Mouse (Mus musculus): ENCODE measurements around the gene Add3.
A peak's percentile ranks its signal among the peaks of the same experiment; 100 is the strongest.

Gene Add3

DNA sequence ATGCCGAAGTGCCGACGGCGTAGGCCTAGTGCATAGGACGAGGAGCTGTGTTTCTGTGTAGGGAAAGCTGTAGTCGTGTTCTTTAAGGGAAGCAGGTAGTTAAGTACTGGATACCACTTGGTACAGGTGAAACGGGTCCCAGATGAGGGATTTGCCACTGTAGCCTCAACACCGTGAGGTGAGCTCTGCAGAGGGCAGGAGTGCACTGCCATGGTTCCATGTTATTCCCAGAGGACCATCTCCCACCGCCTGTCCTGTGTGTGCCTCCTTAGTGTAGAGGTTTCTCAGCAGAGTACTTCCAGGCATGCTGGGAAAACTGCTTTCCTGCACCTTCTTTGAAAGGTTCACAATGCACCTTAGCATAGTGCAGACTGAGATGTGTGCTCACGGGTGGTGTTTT lies 26.1 kb downstream of the Add3 start:
- DNase-seq (ENCODE audit: low read depth, low spot score) = no peak

DNA sequence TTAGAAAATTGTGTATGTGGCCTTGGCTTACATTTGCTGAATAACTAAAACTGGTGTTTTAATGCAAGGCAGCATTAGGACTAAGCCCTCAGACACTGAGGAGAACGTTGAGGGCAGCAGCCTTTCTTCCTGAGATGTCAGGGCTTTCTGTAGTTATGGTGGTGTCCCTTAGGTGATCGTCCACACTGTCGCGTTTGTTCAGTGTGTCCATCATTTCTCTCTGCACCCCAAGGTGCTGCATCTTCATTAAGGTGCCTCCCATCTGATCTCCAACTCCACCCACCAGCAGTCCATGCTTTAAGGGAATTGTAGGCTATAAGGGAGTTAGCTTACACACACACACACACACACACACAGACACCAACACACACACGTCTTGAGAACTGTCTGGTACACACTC lies 28.3 kb downstream of the Add3 start:
- DNase-seq (ENCODE audit: low read depth, low spot score) = no peak

DNA sequence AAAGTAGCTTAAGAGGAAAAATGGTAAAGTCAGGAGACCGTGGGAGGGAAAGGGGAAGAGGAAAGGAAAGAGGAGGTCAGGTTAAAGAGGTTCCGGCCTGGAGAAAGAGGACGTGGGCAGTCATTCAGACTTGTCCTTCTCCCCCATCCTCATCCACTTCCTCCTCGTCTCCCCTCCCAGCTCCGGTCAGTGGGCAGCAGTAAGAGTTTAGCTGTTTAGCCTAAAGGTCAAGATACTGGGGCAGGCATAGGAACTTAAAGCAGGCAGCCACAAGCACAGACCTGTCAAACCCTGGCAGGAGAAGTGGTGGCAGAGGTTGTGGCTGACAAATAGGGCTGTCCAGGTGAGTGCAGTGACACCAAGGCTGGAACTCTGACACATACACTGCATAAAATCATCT lies 30.4 kb downstream of the Add3 start:
- DNase-seq (ENCODE audit: low read depth, low spot score) = no peak

DNA sequence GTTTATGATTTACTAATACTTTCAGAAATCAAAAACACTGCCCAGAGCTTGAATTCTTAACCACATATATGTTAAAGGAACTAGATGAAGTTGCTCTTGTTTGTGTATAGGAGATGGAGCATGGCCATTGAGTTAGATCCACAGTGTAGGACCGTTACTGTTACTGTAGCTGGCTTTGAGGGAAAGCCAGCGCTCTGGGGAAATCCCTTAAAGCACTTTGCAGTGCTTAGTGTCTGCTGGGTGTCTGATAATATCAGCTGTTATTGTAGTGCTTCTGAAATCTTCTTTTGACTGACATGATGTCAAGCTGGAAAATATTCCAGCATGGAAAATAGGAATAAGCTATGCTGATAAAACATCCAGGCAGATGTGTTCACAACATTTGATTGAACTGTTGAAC lies 33.8 kb downstream of the Add3 start:
- no peak for DNase-seq (ENCODE audit: low read depth, low spot score)

DNA sequence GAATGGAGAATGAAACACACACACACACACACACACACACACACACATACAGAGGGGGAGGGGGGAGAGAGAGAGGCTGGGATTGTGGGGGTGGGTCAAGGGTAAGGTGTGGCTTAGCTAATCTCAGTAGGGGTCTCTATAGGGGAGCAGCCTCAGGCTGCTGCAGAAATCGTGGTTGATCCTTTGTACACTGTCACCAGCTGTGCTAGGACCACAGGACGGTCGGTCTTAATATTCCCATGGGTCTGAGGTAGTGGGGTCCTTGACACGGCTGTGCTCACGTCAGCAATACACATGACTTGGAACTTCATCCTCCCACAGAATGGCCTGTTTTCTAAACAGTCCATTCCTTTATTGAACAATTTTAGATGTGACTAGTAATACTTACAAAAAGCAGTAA lies 35.3 kb downstream of the Add3 start:
- DNase-seq (ENCODE audit: low read depth, low spot score) = no peak

DNA sequence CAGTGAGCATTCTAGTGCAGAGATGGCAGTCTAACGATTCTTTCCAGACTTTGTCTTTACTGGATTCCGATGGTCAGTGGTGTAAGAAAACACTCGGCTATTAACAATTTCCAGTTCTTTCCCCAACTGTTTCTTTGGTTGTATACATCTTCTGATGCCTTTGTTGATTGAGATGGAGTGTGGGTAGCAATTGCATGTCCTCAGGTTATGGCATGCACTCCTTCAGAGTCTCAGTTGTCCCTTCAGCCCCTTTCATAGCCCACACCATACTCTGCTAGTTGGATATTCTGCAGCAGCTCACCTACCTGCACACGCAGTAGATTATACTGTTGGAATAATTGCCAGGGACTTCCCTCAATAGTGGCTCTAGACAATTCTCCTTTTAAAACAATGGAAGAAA lies 36.3 kb downstream of the Add3 start:
- DNase-seq (ENCODE audit: low read depth, low spot score) = no peak

DNA sequence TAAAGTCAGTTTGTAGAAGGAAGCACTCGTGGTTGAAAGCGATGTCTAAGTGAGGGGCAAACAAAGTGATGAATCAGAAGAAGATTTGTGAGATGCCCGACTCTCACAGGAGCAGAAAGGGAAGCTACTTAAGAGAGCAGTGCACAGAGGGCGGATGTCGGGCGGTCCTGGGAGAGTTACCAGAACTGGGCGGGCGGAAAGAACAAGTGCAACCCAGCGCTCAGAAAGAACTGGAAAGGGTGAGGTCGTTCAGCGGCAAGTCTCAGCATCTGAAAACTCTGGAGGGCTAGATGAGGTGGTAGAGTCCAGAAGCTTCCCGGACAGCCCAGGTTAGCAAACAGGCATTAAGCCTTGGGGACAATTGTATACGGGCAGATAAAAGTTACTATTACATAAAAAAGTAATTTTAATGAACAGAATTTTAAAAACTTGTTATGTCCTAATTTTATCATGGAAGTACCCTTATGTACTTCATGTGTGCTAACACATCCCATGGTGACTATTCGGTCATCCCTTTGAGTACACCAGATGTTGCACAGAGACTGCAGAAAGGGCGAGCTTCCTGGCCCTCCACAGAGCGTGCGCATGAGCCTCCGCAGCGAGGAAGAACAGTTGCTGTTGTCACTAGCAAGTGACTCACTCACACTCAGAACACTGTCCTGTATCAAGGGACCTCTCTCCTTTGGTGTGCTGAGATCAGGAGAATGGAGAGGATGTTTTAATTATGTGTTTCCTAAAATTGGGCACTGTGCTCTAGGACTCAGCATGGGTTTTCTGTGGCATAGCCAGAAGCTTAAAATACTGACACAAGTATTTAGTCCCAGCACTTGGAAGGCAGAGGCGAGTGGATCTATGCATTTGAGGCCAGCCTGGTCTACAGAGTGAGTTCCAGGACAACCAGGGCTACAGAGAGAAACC lies 38.6 kb downstream of the Add3 start:
- DNase-seq (ENCODE audit: low read depth, low spot score) = no peak

DNA sequence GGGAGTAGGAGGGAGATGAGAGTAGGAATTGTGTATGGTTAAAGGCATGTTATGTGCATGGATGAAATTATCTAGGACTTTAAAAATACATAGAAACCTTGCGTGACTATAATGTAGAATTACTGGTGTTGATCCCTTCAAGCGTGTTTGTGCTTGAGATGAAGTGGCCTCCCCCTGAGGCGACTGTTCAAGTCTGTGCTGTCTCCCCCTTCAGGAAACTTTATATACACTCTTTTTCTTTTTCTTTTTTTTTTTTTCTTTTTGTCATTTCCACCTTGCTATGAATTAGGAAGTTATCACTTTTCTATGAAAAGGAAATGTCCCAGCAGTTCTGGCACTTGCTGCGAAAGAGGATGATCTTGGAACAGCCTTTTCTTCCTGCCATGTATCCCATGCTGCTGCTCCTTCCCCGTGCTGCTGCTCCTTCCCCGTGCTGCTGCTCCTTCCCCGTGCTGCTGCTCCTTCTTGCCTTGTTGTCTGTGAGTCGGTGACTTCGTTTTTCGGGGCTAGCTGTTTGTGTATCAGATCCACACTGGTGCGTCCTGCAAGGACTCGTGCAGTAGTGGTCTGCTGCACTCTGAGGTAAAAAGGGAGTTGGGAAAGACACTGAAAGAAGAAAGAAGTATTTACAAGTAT lies 40.0 kb downstream of the Add3 start:
- no peak for DNase-seq (ENCODE audit: low read depth, low spot score)

DNA sequence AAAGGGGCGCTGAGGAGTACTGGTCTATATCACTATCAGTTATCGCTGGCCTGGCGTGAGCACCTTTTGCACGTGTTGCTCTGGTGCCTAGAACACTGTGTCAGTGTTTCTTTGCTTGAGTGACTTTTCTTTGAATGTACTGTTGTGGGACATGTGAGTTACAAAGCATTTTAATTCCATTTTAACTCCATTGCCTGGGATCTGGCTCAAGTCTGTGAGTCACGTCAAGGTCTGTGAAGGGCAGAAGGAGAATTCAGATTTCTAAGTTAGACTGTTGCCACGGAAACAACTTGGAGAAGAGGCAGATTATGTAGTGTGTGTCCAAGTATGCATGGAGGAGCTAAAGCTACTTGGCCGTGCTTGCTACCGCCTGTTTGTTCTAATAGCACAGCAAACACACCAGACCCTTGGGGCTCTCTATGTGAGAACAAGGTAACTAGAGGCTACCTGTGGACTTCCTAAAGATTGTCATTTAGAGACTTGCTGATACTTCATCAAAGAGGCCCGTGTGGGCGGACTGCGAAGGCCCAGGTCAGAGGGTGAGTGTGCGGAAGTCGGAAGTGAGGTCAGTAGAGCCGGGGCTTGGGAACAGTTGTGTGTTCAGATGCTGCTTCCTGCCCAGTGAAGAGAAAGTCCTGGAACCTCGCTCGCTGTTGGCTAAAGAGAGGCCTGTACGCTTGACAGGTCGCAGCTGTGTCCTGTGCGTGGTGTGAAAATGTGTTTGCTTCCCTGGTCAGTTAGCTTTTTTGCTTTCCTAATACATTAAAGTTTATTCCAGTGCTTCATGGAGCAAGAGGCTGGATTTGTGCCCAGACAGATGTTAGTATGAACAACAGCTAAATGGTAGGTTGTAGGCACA lies 41.0 kb downstream of the Add3 start:
- no peak for DNase-seq (ENCODE audit: low read depth, low spot score)

DNA sequence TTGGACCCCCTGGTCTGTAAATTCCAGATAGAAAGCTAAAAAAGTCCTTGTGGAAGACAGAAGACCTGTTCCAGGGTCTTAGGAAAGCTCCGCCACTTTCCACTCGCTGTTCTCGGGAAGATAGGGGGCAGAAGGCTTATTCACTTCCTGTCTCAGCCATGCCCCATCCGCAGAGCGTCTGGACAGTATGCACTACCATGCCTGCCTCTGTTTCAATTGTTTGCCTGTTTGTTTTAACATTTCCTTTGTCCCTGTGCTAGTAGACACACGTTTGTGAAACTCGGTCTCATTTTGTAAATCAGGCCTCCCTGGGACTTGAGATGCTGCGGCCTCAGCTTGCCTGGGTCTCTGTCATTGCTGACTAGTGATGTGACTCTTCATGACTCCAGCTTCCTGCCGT lies 43.4 kb downstream of the Add3 start:
- no peak for DNase-seq (ENCODE audit: low read depth, low spot score)

DNA sequence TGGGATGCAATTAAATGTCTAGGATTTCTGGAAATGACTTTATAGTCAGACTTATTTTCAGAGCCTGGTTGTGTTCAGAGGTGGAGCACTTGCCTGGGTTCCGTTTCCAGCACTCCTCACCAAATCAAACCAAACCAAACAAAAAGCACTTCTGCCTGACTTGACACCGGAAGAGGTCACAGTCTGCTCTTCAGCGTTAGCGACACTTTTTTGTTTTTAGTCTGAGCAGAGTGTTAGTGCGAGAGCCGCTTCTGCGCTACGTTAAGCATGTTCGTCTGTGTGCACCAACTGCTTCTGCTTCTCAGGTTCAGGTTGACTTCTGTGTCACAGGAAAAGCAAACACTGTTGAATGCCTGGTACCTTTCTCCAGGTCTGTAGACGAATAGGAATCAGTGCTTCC lies 44.0 kb downstream of the Add3 start:
- no peak for DNase-seq (ENCODE audit: low read depth, low spot score)

DNA sequence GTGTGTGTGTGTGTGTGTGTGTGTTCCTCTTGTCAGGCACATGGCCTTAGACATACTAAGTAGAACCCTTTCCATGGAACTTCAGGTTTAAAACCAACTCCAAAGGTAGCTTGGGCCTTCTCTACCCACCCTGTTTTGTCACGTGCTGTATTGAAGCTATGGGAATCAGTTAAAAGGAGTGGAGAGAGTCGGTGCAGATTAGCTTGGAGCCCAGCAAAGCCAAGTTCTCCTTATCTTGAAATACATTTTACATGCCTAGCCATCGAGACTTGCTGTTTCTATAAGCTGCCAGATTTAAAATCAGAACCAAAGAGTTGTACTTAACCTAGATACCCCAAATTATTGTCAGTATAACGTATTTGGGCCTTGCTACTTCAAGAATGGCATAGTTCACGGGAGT lies 44.7 kb downstream of the Add3 start:
- DNase-seq (ENCODE audit: low read depth, low spot score) = peak; percentile 58

DNA sequence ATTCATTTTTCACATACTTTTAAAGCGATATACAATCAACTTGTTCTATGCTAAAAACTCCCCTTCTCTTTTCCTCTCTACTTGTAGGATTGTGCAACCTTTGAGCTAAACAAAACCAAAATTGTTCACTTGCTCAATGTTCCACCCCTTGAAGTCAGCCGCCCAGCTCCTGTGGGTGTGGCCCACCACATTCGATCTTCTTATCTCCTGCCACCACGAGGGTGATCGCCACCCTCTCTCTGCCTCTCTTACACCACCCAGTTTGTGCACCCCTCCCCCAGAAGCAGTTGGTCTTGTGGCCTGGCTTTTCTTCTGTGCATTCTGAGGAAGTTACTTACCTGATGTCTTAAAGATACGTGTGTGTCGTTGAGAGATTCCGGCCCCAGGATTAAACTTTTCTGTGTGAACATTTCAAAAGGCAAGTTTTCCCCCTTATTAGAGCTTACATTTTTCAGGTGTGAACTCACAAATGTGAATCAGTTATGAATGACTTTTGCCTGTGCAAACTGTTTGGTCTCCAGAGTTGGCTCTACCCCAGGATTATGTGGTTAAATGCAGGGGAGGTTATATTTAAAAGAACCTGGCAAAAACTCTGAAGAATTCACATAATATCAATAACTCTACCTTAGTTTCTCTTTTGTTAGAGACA lies 45.4 kb downstream of the Add3 start:
- DNase-seq (ENCODE audit: low read depth, low spot score) = peak; percentile 77

DNA sequence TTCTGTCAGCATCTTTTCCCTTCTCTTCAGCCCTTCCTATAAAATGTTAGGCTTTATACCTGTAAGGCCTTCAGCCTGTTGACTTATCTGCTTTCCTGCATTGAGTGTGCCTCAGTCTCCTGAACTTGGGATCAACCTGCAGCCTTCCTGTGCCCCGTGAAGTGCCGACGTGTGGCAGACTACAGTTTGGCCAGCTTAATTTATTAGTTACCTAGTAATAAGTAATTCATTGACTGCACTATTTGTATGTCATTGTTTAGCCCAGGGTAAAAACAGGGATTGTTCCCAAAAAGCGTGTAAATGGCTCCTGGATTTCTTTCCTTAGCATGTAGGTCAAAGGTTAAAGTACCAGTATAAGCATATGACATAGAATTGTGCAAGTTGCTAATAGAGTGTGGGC lies 46.2 kb downstream of the Add3 start:
- DNase-seq (ENCODE audit: low read depth, low spot score) = no peak

DNA sequence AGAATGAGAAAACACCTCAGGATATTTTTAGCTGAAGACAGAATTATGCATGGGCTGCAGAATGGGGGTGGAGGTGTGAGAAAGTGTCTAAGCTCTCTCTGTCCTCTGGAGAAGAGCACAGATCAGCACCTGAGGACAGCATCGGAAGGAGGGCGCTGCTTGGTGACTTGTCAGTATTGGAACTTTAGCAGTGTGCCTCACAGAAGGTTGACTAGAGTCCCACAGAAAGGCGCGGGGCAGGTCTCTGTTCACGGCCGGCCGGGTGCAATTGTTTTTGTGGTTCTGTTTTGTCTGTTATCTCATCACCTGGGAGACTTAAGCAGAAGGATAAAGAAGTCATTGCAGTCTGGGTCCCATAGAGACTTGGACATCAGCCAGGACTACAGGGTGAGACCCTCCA lies 47.3 kb downstream of the Add3 start:
- DNase-seq (ENCODE audit: low read depth, low spot score) = no peak

DNA sequence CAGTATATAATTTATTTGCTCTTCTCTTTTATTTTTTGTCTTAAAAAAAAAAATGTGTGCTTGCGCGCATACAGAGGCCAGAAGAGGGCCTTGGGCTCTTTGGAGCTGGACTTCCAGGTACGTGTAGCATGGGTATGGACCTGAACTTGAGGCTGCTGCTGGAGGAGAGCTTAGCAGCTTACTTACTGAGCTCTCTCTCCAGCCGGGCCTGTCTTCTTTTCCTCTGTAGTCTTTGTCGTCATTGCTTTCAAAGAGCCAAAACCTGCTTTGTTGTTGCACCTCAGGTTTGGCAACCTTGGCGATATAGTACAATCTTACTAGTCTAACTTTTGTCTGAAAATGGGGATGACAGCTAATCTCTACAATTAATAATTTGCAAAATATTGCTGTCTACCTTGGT lies 47.9 kb downstream of the Add3 start:
- DNase-seq (ENCODE audit: low read depth, low spot score) = no peak

DNA sequence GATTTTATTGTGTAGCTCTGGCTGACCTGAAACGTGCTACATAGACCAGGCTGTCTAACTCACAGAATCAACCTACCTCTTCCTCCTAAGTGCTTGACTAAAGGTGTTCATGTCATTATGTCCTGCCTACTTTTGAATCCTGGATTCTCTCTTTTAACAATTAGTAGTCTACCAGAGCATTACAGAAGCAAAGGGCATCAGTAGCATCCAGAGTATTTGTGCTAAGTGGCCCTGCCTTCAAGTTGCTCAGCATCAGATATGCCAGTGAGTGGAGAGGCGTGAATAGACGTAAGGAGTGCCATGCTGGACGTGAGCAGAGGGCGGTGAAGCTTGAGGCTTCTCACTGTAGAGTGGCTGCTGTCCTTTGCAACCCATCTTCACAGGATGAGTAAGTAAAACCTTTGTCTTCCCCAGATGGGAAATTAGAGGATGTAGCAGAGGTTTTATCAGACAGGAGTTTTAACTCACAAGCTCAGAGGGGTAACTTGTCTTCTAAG lies 48.5 kb downstream of the Add3 start:
- no peak for DNase-seq (ENCODE audit: low read depth, low spot score)

DNA sequence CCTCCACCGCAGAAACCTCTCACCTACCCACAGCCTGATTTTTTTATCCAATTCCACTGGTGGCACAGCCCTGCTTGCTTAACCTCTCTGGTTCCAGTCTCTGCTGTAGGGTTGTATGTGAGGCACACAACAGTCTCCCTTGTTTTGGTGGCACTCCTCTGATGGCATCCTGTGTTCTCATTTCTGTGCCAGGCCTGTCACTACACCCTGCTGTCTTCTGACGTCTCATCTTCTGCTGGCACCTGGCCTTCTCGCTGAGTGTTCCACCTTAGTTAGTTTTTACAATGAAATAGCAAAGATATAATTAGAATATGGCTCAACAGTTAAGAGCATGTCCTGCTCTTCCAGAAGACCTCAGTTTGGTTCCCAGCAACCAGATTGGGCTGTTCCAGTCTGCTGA lies 49.5 kb downstream of the Add3 start:
- no peak for DNase-seq (ENCODE audit: low read depth, low spot score)

DNA sequence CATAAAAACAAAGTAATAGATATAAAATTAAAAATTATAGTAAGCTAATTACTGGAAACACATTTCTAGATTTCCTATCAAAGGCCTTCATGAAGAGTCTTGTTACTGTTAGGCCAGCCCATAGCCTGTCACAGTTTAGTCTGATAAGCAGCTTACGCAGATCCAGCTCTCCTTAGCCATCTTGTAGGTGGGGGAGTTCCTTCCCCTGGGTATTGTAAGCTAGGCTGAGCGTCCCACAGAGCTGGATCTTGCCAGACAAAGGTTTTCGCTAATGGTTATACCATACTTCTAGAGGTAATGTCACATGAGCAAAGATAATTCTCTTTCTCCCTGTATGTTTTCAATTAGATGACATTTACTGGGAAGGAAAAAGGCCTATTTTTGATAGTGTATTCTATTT lies 50.0 kb downstream of the Add3 start:
- DNase-seq (ENCODE audit: low read depth, low spot score) = no peak

DNA sequence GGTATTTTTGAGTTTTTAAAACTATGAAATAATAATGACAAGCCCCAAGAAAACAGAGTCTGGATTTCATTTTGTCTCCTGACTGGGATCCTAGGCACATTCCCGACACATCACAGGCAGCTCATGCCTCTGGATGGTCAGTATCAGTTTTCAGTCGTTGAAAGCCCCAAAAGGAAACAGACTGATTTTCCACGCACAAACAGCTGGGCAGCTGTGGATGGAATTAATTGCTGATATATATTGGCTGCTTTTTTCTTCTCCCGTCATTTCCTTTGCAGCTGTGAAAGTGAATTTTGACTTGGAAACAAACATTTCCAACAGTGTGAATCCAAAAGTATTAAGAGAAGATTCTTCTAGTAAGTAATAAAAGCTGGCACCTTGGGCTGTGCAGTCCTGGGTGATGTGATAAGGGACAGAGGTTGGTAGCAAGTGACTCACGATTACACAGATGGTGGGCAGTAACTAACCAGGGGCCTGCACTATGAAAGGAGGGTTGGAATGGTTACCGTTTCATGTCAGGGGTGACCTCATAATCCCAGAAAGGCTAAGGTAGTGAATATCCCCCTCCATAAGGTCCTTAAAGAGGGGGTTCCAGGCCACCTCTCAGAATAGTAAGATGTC lies 51.7 kb downstream of the Add3 start:
- no peak for DNase-seq (ENCODE audit: low read depth, low spot score)

DNA sequence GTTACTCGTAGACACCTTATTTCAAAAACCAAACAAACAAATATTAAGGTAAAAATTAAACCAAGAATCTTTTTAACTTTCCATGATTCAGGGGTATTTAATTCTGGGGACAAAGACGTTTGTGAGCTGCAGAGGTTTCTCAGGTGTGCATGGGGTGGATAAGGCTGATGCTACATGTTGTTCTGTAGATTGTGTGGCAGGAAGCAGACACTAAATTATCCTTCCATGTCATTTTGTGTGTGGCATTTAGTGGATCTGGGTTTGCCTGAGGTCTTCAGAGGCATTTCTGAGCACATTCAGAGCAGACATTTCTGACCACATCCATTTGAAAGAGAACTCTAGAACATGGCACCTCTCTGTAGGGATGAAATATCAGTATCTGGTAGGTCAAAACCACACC lies 52.9 kb downstream of the Add3 start:
- no peak for DNase-seq (ENCODE audit: low read depth, low spot score)

All from c-Kit-negative CD71-positive TER-119-positive erythroid progenitor cells, embryonic 14.5 days (primary cell).